Mouse (Mus musculus): ENCODE measurements around the gene Uba52. TPM values are rescaled to one million over a fixed set of nuclear protein-coding genes. Genes with fewer than 3 reads are reported as not detected.
"Not testable (repeated sequence)": the region's sequence is repeated elsewhere in the genome, so short reads cannot be mapped to it uniquely, and the experiment has no call there.

Uba52 gene
- polyA plus RNA-seq, 1 experiment from 2014 or later = 715 TPM

DNA sequence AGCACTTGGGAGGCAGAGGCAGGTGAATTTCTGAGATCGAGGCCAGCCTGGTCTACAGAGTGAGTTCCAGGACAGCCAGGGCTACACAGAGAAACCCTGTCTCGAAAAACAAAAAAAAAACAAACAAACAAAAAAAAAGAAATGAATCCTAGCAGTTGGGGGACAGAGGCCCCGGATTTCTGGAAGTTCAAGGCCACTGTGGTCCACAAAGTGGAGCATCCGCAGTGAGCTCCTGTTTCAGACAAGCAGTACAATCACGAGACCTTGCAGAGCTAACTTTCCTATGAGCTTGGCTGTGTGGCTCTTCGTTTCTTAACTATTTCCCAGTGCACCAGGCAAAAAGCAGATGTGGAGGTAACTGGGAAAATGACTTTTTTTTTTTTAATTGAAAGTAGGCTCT is 573 bp upstream of the Uba52 start:
- peak overlapping the region; percentile 96 for H3K4me2 ChIP-seq
- peak overlapping the region; percentile 96 for H3K9ac ChIP-seq

GRCm38 (mm10) chr8:70509281-70509952 is 1.2 kb downstream of the Uba52 start:
- no peak for ATAC-seq (ENCODE audit: low FRiP score)
- Histone ChIP-seq H3K9me3 (no peaks in the 10 kb centered on the region), H3K27ac (peak overlapping the region; percentile 98), H3K36me3 (peaks cover 39% of the 10 kb centered on the region), H3K4me2 (peak overlapping the region; percentile 96), H3K4me3 (peak overlapping the region; percentile 96), H3K9ac (peak overlapping the region; percentile 96), H3K4me1 (replicated peaks) (peaks cover 47% of the 10 kb centered on the region), H3K27me3 (peaks cover under 1% of the 10 kb centered on the region; the same call in 1 of the 2 replicates)
- WGBS = 17% methylated on average over 25 of the region's 25 CpGs

More for the DNA sequence above, 573 bp upstream of the Uba52 start:
- ATAC-seq (ENCODE audit: low FRiP score); H3K27me3 ChIP-seq; H3K9me3 ChIP-seq: not testable (repeated sequence)
- Histone ChIP-seq H3K4me1 (replicated peaks) (peaks cover 31% of the 10 kb centered on the region), H3K4me3 (peak overlapping the region; percentile 96), H3K36me3 (peaks cover 45% of the 10 kb centered on the region), H3K27ac (peak overlapping the region; percentile 98)
- WGBS = 88% methylated on average over 6 of the region's 6 CpGs

DNA sequence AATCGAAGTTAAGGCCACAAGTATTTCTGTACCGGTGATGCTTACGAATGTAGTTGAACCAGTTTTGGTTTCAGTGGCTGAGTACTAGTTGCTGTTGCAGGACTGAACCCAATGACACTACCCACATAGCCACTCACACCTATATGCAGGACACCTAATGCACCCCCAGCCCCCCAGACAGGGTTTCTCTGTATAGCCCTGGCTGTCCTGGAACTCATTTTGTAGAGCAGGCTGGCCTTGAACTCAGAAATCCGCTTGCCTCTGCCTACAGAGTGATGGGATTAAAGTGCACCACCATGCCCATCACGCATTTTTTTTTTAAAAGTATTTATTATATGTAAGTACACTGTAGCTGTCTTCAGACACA is 3.6 kb downstream of the Uba52 start:
- Histone ChIP-seq H3K4me3 (peak overlapping the region; percentile 69), H3K27ac (peak overlapping the region; percentile 96), H3K27me3 (peaks cover 24% of the 10 kb centered on the region), H3K4me1 (replicated peaks) (peaks cover 67% of the 10 kb centered on the region), H3K9me3 (no peaks in the 10 kb centered on the region), H3K4me2 (0 out of 2 replicates have a peak overlapping the region, but pooled peaks have one; percentile 13), H3K36me3 (peaks cover 32% of the 10 kb centered on the region), H3K9ac (peak overlapping the region; percentile 89; the same call in 1 of the 2 replicates)
- WGBS = 65% methylated on average over 5 of the region's 5 CpGs
- no peak for ATAC-seq (ENCODE audit: low FRiP score)

GRCm38 (mm10) chr8:70506328-70507026 is 4.1 kb downstream of the Uba52 start, which contains the start of gene Rex1bd:
Gene Rex1bd (minus strand): TSS chr8:70506752.
- peak within 1 kb of the TSS; percentile 89 for H3K9ac ChIP-seq
- peak within 1 kb of the TSS; percentile 96 for H3K27ac ChIP-seq
- ATAC-seq (ENCODE audit: low FRiP score) = peak; percentile 84
- 3% methylated on average over 40 of the region's 40 CpGs for WGBS
- H3K9me3 ChIP-seq = no peaks in the 10 kb centered on the region
- peak within 1 kb of the TSS; percentile 85 for H3K4me2 ChIP-seq
- peaks cover 30% of the 10 kb centered on the region for H3K27me3 ChIP-seq
- peaks cover 67% of the 10 kb centered on the region for H3K4me1 ChIP-seq (replicated peaks)
- peaks cover 32% of the 10 kb centered on the region for H3K36me3 ChIP-seq
- H3K4me3 ChIP-seq = peak within 1 kb of the TSS; percentile 69

GRCm38 (mm10) chr8:70505698-70506327 is 4.8 kb downstream of the Uba52 start:
- Histone ChIP-seq H3K27me3 (peaks cover 36% of the 10 kb centered on the region), H3K27ac (peak overlapping the region; percentile 96), H3K4me3 (peak overlapping the region; percentile 69), H3K36me3 (peaks cover 32% of the 10 kb centered on the region), H3K4me1 (replicated peaks) (peaks cover 67% of the 10 kb centered on the region), H3K4me2 (peak overlapping the region; percentile 85), H3K9me3 (no peaks in the 10 kb centered on the region), H3K9ac (peak overlapping the region; percentile 89)
- WGBS = 36% methylated on average over 32 of the region's 32 CpGs
- ATAC-seq (ENCODE audit: low FRiP score) = peak; percentile 27; the same call in 1 of the 2 replicates

GRCm38 (mm10) chr8:70504851-70505250 is 5.8 kb downstream of the Uba52 start:
- Histone ChIP-seq H3K4me1 (replicated peaks) (peaks cover 68% of the 10 kb centered on the region), H3K36me3 (peaks cover 32% of the 10 kb centered on the region), H3K9me3 (no peaks in the 10 kb centered on the region), H3K4me3 (peak overlapping the region; percentile 69; the same call in 1 of the 2 replicates), H3K27ac (no peak overlapping the region), H3K9ac (0 out of 2 replicates have a peak overlapping the region, but pooled peaks have one; percentile 89), H3K4me2 (peak overlapping the region; percentile 85; the same call in 1 of the 2 replicates), H3K27me3 (peaks cover 46% of the 10 kb centered on the region)
- ATAC-seq (ENCODE audit: low FRiP score) = no peak
- 76% methylated on average over 3 of the region's 3 CpGs for WGBS

DNA sequence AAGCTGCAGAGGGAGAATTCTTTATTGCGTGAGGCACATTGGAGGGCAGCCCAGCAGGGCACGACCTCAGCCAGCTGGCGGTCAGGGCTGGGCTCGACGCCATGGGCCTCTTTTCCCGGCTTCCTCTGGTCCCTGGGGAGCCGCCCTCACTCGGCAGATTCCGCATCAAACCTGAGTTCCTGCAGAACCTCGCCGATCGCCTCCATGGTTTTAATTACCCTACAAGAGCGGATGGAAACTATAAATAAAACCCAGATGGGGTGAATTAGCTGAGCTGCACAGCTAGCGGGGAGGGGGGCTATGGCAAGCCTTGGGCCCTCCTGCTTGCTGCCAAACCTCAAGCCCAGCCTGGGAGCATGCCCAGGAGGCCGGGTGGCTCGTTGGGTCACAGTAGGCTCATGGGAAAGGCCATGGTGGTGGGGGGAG is 6.3 kb downstream of the Uba52 start:
- Histone ChIP-seq H3K4me2 (no peak overlapping the region), H3K27ac (no peak overlapping the region; the same call in 1 of the 2 replicates), H3K4me1 (replicated peaks) (peaks cover 64% of the 10 kb centered on the region), H3K27me3 (peaks cover 51% of the 10 kb centered on the region), H3K9ac (peak overlapping the region; percentile 40), H3K36me3 (peaks cover 32% of the 10 kb centered on the region), H3K4me3 (no peak overlapping the region), H3K9me3 (no peaks in the 10 kb centered on the region)
- ATAC-seq (ENCODE audit: low FRiP score) = no peak
- 51% methylated on average over 16 of the region's 16 CpGs for WGBS

DNA sequence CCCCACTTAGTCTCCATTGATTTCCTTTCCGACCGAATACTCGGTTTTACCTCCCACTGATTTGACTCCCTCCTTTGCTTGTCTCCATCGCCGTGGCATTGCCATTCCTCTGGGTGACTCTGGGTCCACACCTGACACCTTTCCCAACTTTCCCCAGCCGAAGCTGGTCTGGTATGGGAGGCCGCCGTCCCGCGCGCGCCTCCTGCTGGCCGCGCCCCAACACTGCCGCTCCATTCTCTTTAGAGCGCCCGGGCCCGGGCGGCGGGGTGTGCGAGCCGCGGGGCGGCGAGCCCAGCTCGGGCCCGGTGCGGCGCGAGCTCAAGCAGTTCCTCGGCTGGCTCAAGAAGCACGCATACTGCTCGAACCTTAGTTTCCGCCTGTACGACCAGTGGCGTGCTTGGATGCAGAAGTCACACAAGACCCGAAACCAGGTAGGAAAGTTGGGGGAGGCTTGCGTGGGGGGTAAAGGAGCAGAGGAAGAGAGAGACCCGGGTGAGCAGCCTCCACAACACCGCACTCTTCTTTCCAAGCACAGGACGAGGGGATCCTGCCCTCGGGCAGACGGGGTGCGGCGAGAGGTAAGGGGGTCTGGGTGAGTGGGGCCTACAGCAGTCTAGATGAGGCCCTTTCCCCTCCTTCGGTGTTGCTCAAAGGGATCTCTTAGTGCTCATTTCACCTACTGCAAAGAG is 7.4 kb downstream of the Uba52 start:
- no peak for ATAC-seq (ENCODE audit: low FRiP score)
- Histone ChIP-seq H3K4me2 (peak overlapping the region; percentile 19; the same call in 1 of the 2 replicates), H3K9ac (peak overlapping the region; percentile 3; the same call in 1 of the 2 replicates), H3K4me1 (replicated peaks) (peaks cover 55% of the 10 kb centered on the region), H3K27me3 (peaks cover 62% of the 10 kb centered on the region), H3K4me3 (peak overlapping the region; percentile 12; the same call in 1 of the 2 replicates), H3K9me3 (no peaks in the 10 kb centered on the region), H3K36me3 (peaks cover 24% of the 10 kb centered on the region), H3K27ac (no peak overlapping the region)
- WGBS = 12% methylated on average over 46 of the region's 46 CpGs

DNA sequence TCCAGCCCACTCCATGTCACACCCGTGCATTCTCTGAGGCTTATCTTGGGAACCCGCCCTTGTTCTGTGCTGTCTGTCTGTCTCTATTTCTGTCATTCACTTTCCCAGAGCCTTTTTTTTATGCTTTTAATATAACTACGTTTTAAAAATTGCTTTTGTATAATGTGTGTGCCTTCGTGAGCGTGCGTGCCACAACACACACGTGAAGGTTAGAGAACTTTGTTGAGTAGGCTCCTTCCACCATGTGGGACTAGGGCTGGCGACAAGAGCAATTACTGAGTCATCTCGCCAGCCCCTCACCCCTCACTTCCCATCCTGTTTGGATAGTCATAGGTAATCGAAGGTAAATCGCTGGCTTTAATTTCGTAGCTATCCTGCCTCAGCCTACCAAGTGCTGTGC is 8.1 kb downstream of the Uba52 start:
- H3K27me3 ChIP-seq = peaks cover 69% of the 10 kb centered on the region
- H3K4me3 ChIP-seq = no peak overlapping the region
- H3K9ac ChIP-seq = no peak overlapping the region
- H3K9me3 ChIP-seq = no peaks in the 10 kb centered on the region
- H3K4me1 ChIP-seq (replicated peaks) = peaks cover 55% of the 10 kb centered on the region
- WGBS = 30% methylated on average over 12 of the region's 12 CpGs
- no peak for ATAC-seq (ENCODE audit: low FRiP score)
- no peak overlapping the region for H3K27ac ChIP-seq
- peaks cover 18% of the 10 kb centered on the region for H3K36me3 ChIP-seq
- no peak overlapping the region for H3K4me2 ChIP-seq

GRCm38 (mm10) chr8:70501820-70502529 is 8.6 kb downstream of the Uba52 start:
- Histone ChIP-seq H3K4me1 (replicated peaks) (peaks cover 53% of the 10 kb centered on the region), H3K4me3 (0 out of 2 replicates have a peak overlapping the region, but pooled peaks have one; percentile 3), H3K27ac (no peak overlapping the region), H3K9me3 (no peaks in the 10 kb centered on the region), H3K9ac (peak overlapping the region; percentile 51; the same call in 1 of the 2 replicates), H3K36me3 (peaks cover 12% of the 10 kb centered on the region), H3K27me3 (peaks cover 75% of the 10 kb centered on the region), H3K4me2 (peak overlapping the region; percentile 21; the same call in 1 of the 2 replicates)
- 11% methylated on average over 23 of the region's 23 CpGs for WGBS
- no peak for ATAC-seq (ENCODE audit: low FRiP score)
